In the genomic region with DNA sequence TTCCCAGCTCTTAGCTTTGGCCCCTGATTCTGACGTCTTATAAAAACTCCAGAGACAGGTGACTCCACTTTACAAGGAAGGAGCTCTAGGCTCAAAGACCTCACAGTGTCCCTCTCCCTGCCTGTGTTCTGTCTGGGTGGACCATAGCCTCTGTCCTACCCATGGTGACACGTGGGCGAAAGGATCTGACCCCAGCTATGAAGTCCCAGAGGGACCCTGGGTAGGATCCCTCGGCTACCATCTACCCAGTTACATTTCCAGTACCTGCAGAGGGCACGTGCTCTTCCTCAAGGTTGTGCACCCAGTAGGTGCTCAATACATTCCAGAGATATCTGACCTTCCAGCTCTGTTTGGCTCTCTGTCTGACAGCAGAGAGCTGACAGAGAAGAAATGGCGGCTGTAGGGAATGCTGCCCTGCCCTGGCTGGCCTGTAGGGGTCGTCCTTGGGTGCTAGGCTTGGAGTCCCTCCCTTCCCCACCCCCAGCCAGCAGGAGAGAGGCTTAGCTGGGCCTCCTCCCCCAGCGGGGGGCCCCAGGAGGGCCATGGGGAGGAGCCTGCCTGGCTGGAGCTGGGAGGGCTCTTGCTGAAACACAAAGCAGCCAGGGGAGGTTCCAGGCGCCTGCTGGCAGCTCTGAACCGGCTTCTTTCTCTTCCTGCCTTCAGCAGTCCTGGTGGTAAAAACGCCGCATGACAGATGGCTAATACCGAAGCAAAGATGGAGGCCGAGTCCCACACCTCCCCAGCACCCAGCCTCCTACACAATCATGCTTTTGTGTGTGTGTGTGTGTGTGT, we compare ENCODE assay signal across 8 mouse cellular contexts. TPM values are rescaled to one million over a fixed set of nuclear protein-coding genes. Genes with fewer than 3 reads are reported as not detected.
DNase-seq lines count a peak whose midpoint lies in the region; ATAC-seq and TF ChIP-seq lines count a peak whose summit lies in the region.

No protein-coding gene starts in this region.

- H3K36me3 ChIP-seq in E14TG2a.4 (ENCODE audit: insufficient read depth, low read length): no peaks in the 10 kb centered on the region
- H3K36me3 ChIP-seq in forebrain, embryonic 14.5 days (ENCODE audit: control insufficient read depth, insufficient read depth, low read length): no peaks in the 10 kb centered on the region
- H3K36me3 ChIP-seq in neural tube, embryonic 15.5 days: no peaks in the 10 kb centered on the region

- 21% methylated on average over 13 of the region's 14 CpGs for WGBS in forebrain, embryonic 14.5 days
- 23% methylated on average over 14 of the region's 14 CpGs for WGBS in neural tube, embryonic 15.5 days

- peak overlapping the region; percentile 45; the same call in 1 of the 2 replicates for H3K27ac ChIP-seq in forebrain, embryonic 14.5 days (ENCODE audit: low read depth, low read length)
- H3K27ac ChIP-seq in neural tube, embryonic 15.5 days (replicated peaks): peak overlapping the region; percentile 10; the same call in 1 of the 2 replicates

- peak overlapping the region; percentile 73 for H3K4me3 ChIP-seq in E14TG2a.4 (replicated peaks; ENCODE audit: low read length)
- no peak overlapping the region for H3K4me3 ChIP-seq in forebrain, embryonic 14.5 days (ENCODE audit: low read depth, low read length)
- H3K4me3 ChIP-seq in neural tube, embryonic 15.5 days (replicated peaks): no peak overlapping the region

- peak; percentile 89 for TF ChIP-seq CTCF in E14TG2a.4 (conservative IDR thresholded peaks at IDR 0.05; ENCODE audit: low read length)

- peak; percentile 73 for DNase-seq in c-Kit-negative CD71-positive TER-119-positive erythroid progenitor cells, embryonic 14.5 days (ENCODE audit: low read depth, low spot score)
- peak; percentile 95 for DNase-seq in forebrain, embryonic 14.5 days (ENCODE audit: low spot score)
- DNase-seq in heart, postnatal 14 days: peak; percentile 74 to 84
- DNase-seq in layer of hippocampus, adult 11-12 months (ENCODE audit: low spot score): peak; percentile 72
- DNase-seq in lung, adult 18-20 months: peak; percentile 87 to 91
- DNase-seq in testis, postnatal 14 days (ENCODE audit: low spot score): peak; percentile 86

- H3K27me3 ChIP-seq in E14TG2a.4 (ENCODE audit: insufficient read depth, low read length): 0 out of 2 replicates have a peak, but pooled peaks cover 4% of the 10 kb centered on the region
- no peaks in the 10 kb centered on the region for H3K27me3 ChIP-seq in forebrain, embryonic 14.5 days (replicated peaks; ENCODE audit: control insufficient read depth, insufficient read depth, low read length)
- H3K27me3 ChIP-seq in neural tube, embryonic 15.5 days (replicated peaks): no peaks in the 10 kb centered on the region

- intact Hi-C loops in heart, postnatal 14 days (cut with DNase I): no loop called here

- no peaks in the 10 kb centered on the region for H3K9me3 ChIP-seq in E14TG2a.4 (ENCODE audit: low read length)
- no peaks in the 10 kb centered on the region for H3K9me3 ChIP-seq in forebrain, embryonic 14.5 days (replicated peaks; ENCODE audit: control insufficient read depth, low read length)
- H3K9me3 ChIP-seq in neural tube, embryonic 15.5 days (replicated peaks): no peaks in the 10 kb centered on the region

- H3K4me1 ChIP-seq in E14TG2a.4 (replicated peaks; ENCODE audit: low read depth, low read length): peaks cover 87% of the 10 kb centered on the region
- peaks cover 8% of the 10 kb centered on the region for H3K4me1 ChIP-seq in forebrain, embryonic 14.5 days (ENCODE audit: control insufficient read depth, insufficient read depth, low read length)
- H3K4me1 ChIP-seq in neural tube, embryonic 15.5 days: peaks cover 19% of the 10 kb centered on the region

- H3K9ac ChIP-seq in forebrain, embryonic 14.5 days (ENCODE audit: low read length): peak overlapping the region; percentile 17; the same call in 1 of the 2 replicates
- no peak overlapping the region for H3K9ac ChIP-seq in neural tube, embryonic 15.5 days (replicated peaks)

- ATAC-seq in forebrain, embryonic 14.5 days: peak; percentile 91
- ATAC-seq in neural tube, embryonic 15.5 days (ENCODE audit: low FRiP score): peak; percentile 77

- H3K4me2 ChIP-seq in forebrain, embryonic 14.5 days (ENCODE audit: low read length): no peak overlapping the region; the same call in 1 of the 2 replicates
- H3K4me2 ChIP-seq in neural tube, embryonic 15.5 days: peak overlapping the region; percentile 19

RNA-seq across cellular contexts. Expression of gene Adnp, which starts 52.6 kb away (rescaled TPM):
- 1.6 and 2.0 TPM in 2 replicates for polyA plus RNA-seq in forebrain, embryonic 14.5 days (2014; fragmentation: Nextera tagmentation; extraction: Ambion mirVana)
- 10 to 100 TPM; 39.6 to 41.7 TPM for total RNA-seq in heart, postnatal 14 days (2021)
- polyA plus RNA-seq in neural tube, embryonic 15.5 days (2015; fragmentation: Nextera tagmentation; extraction: Ambion mirVana): 3.4 and 7.9 TPM in 2 replicates
